Mouse (Mus musculus) lung, postnatal 10 days (tissue): ENCODE data around the gene Ppox.
"Not testable (repeated sequence)": the region's sequence is repeated elsewhere in the genome, so short reads cannot be mapped to it uniquely, and the experiment has no call there.

Experiments used
- DNase-seq: peaks from one replicate; pipeline ENCODE4 v3.0.0; 2021

The Ppox gene

DNA sequence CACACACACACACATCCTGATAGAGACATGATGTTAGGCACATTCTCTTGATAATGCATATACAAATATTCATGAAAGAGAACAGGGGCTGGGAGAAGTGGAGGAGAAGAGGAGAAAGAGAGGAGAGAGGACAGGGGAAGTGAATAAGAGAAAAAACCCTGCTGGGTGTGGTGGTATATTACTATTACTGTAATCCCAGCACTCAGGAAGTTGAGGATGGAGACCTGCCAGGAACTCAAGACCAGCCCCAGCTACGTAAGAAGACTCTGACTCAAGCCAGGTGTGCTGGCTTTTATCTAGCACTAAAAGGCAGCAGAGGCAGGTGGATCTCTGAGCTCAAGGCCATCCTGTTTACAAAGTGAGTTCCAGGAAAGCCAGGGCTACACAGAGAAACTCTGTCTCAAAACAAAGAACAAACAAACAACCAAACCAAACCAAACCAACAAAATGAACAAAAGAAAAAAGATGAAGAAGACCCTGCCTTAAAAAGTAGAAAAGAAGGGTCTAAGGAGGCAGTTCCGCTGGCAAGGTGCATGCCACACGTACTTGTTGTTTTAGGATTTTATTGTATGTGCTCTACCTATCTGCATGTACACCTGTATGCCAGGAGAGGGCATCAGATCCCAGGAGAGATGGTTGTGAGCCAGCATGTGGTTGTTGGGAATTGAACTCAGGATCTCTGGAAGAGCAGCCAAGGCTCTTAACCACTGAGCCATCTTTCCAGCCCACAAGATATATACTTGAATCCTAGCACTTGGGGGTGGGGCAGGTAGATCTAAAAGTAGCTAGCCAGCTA, 17.1 kb downstream of the Ppox start:
- peak; percentile 51 for DNase-seq

GRCm38 (mm10) chr1:171263185-171263611, 17.8 kb downstream of the Ppox start:
- peak; percentile 91 for DNase-seq

GRCm38 (mm10) chr1:171262594-171263130, 18.3 kb downstream of the Ppox start:
- peak; percentile 93 for DNase-seq

GRCm38 (mm10) chr1:171260316-171260715, 20.7 kb downstream of the Ppox start:
- DNase-seq = peak; percentile 46

GRCm38 (mm10) chr1:171258921-171259320, 22.1 kb downstream of the Ppox start:
- no peak for DNase-seq

- no peak for DNase-seq
Measured at GRCm38 (mm10) chr1:171257781-171258180, 23.2 kb downstream of the Ppox start.

- peak; percentile 84 for DNase-seq
Measured at GRCm38 (mm10) chr1:171256937-171257548, 23.9 kb downstream of the Ppox start.

DNA sequence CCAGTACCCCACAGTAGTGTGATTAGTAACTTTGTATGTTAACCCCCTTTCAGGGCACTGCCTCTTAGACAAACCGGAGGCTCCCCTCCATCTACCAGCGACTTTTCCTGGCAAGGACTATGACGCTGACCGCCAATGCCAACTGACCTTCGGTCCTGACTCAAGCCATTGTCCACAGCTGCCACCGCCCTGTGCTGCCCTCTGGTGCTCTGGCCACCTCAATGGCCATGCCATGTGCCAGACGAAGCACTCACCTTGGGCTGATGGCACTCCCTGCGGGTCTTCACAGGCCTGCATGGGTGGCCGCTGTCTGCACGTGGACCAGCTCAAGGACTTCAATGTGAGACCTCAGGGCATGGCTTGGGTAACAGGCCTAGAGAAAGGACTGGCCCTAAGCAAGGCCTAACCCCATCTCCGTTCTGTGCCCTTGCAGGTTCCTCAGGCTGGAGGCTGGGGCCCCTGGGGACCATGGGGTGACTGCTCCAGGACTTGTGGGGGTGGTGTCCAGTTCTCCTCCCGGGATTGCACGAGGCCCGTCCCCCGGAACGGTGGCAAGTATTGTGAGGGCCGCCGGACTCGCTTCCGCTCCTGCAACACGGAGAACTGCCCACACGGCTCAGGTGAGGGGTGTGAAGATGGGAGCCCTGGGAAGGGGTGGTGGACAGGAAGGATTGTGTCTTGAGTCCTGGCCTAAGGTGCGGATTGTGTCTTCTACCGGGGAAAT, 24.7 kb downstream of the Ppox start:
- DNase-seq = no peak

DNA sequence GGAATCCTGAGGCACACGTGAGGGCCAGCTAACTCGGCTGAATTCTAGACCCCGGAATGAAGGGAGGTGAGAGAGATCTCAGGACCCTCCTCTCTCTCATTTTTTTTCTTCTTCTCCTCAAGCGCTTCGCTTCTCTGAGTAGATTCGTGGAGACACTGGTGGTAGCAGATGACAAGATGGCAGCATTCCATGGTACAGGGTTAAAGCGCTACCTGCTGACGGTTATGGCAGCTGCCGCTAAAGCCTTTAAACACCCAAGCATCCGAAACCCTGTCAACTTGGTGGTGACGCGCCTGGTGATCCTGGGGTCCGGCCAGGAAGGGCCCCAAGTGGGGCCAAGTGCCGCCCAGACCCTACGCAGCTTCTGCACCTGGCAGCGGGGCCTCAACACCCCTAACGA, 28.6 kb downstream of the Ppox start:
- DNase-seq = no peak

DNA sequence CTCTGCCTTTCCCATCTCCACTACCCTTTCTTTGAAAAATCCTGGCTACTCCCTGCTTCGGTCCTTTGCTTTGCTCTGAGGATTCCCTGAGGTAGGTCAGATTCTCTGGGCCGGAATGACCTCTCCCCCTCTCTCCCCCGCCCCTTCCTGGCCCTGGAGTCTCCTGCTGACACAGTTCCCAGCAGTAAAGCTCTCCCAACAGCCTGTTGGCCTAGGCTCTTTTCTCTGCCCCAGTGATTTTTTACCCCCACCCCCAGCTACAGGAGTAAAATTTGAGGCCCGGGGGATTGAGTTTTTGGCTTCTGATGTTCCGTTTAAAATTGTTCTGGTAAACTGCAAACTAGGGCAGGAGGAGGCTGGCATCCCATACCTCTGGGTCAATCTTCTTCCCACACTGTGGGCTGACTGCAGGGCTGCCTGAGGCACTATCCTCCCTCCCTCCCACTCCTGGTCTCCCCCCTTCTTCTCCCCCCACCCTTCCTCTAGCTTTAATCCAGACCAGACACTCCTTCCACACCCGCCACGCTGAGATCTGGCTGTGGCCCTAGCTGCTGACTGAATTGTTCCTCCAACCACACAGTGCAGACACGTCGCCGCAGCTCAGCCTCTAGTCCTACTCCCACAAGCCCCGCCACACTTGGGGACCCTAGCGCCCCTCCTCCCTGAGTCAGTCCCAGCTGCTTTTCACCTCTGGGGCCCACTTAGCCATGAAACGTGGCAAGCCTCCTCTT, 29.2 kb downstream of the Ppox start:
- peak; percentile 62 for DNase-seq

DNA sequence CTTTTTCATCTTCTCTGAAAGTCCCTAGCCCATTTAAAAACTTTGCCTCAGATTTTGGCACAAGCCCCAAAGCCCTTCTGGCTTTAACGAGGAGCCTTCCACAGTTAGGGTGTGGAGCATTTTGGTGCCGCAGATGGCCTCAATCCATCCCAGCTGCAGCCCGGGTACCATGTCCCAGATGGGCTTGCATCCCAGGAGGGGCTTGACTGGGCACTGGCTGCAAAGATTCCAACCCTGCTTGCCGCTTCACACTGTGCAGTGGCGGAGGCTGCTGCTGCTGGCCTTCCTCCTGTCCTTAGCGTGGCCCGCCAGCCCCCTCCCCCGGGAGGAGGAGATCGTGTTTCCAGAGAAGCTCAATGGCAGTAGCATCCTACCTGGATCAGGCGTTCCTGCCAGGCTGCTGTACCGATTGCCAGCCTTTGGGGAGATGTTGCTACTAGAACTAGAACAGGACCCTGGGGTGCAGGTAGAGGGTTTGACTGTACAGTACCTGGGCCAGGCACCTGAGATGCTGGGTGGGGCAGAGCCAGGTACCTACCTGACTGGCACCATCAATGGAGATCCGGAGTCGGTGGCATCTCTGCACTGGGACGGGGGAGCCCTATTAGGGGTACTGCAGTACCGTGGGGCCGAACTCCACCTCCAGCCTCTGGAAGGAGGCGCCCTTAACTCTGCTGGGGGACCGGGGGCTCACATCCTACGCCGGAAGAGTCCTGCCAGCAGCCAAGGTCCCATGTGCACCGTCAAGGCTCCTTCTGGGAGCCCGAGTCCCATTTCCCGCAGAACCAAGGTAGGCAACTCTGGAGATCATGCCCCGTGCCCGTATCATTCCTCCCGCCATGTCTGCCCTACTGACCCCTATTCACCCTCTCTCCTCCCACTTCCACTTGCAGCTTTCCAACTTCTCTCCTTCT, 30.0 kb downstream of the Ppox start, which contains the start of gene Ndufs2:
Gene Ndufs2, minus strand, starts transcription at position 709 of the 914 bp plus-strand sequence.
- DNase-seq = peak; percentile 35

DNA sequence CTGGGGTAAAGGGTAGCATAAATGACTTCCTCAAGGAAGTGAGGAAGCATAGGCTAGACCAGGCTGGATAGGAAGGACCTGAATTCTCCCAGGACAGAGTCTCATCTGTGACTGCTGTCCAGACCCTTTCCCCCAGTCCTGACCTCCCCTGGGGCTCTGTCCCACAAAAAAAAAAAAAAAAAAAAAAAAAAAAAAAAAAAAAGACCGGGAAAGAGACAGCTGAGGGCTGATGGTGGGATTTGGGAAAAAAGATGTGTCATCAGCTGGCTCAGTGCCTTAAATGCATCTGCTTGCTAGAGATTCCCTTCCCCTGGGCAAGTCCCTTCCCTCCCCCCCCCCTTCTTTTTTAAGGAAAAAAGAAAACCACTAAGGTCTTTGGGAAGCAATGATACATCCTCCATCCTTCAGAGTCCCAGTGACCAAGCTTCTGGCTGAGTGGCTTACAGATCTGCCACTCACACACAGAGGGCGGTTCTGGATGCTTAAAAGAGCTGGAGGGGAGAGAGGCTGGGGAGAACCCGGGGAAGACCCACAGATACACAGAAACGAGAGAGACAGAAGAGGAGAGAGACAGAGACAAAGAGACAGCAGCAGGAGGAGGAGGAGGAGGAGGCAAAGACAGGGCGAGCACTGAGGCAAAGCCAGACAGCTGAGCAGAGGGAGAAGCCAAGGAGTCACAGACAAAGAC, 30.9 kb downstream of the Ppox start, which contains the start of gene Adamts4:
Gene Adamts4, plus strand, starts transcription at position 509 of the 688 bp plus-strand sequence.
- peak; percentile 75 for DNase-seq

DNA sequence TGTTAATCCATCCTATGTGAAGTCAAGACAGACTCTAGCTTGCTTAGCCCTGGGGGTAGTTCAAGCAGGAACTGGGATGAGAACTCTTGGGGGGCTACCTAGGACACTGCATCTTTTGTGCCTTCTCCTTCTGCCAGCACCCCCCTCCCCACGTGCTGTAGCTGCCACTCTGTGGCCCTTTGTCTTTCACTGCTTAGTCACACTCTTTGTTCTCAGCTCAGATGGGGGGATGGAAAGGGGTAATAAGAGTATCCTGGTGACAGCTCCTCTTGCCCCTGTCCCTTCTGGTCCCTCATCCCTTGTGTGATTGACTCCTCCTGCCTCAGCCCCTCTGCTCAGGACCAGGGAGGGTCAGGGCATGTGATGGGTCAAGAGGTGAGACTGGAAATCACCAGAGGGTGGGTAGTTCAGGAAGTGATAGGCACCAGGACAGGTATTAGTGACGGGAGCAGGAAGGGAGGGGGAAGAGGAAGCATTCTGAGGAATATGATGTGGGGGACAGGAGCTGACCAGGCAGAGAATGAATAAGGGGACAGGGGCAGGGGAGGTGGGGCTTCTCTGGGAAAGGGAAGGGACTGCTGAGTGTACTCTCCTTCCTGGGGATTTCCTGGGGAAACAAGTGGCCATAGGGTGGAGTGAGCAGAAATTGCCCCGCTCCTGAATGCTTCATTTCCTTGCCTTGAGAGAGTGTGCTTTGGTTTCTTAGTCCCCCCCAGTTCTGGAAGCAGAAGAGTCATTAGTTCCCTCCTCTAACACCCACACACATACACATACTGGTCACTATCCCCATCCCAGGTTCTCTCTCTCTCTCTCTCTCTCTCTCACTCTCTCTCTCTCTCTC, 32.4 kb downstream of the Ppox start:
- no peak for DNase-seq

GRCm38 (mm10) chr1:171247916-171248315, 33.1 kb downstream of the Ppox start:
- no peak for DNase-seq

- DNase-seq = no peak
Measured at GRCm38 (mm10) chr1:171247453-171247841, 33.5 kb downstream of the Ppox start.

DNA sequence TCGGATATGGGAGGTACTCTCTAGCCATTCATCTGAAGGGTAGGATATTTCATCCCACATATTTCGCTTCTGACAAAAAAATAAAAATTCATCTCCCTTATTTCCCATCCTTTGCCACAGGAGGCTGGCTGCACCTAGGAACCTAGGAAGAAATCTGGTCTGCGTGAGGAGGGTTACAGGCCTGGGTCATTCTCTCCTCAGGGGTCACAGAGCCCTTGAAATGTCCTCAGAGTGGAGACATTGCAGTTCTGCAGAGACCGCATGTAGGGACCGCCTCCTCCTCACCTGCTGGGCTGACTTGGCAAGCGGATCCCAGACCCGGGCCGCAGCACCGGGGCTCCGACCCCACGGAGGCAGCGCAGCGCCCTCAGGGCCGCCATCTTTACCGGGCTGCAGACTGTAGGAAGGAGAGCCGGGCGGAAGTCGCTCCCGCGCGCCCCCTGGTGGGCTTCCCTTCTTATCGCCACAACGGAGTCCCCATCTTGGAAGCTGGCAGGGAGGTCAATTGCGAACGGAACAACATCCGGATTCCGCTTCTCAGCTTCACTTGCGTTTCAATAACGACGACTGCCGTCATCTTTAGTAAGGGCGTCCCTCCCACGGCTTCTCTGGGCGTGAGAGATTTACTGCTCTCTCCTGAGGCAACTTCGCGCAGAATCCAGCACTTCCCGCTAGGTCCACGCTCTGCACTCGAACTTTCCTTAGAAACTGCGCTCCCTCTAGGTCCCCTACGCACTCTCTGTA, 34.1 kb downstream of the Ppox start:
- DNase-seq = peak; percentile 98

- no peak for DNase-seq
Measured at GRCm38 (mm10) chr1:171245353-171245752, 35.6 kb downstream of the Ppox start.

- not testable (repeated sequence) for DNase-seq
Measured at GRCm38 (mm10) chr1:171241952-171242351, 39.0 kb downstream of the Ppox start.

GRCm38 (mm10) chr1:171240911-171241310, 40.1 kb downstream of the Ppox start:
- no peak for DNase-seq
